Mouse (Mus musculus) gastrocnemius, adult 18-20 months (tissue): Measurements from ENCODE around the gene Papolb. TPM values are rescaled to one million over a fixed set of nuclear protein-coding genes. Genes with fewer than 3 reads are reported as not detected.

Source experiments
- total RNA-seq, 2 experiments: library from RNA; stranded (reverse); gene quantifications; 2 replicates each; pipeline ENCODE4 v1.2.3; 2021

The Papolb gene
- total RNA-seq, 2 experiments from 2014 or later, result 0.19 TPM; not detected in 1

Other genes starting within 250 kb of the Papolb start
- 10 to 100 TPM; 14.5 to 16.4 TPM for gene Foxk1, start 128.6 kb downstream of the Papolb start, total RNA-seq
- gene Ap5z1, start 66.1 kb downstream of the Papolb start, total RNA-seq, result 1 to 10 TPM; 3.0 to 3.8 TPM
- 1 to 10 TPM; 1.5 TPM for gene Radil, start 21.0 kb upstream of the Papolb start, total RNA-seq
- not detected for gene Mmd2, start 78.7 kb upstream of the Papolb start, total RNA-seq
- 10 to 100 TPM; 30.3 to 32.8 TPM for gene Wipi2, start 97.6 kb upstream of the Papolb start, total RNA-seq
- gene Slc29a4, start 162.4 kb upstream of the Papolb start, total RNA-seq, result under 1 TPM in 1 of 2 experiments, not detected in 1; 0.24 TPM